Mouse (Mus musculus) spleen, adult 2 months (tissue): ENCODE results near the gene Ulk4. TPM values are rescaled to one million over a fixed set of nuclear protein-coding genes. Genes with fewer than 3 reads are reported as not detected.

Source experiments
- DNase-seq, 2 experiments: peaks; one replicate each; pipeline versions ENCODE4 v3.0.0 to v3.0.0-alpha.2; 2012 to 2021; ENCODE audit warnings: low spot score in 2 of 2, low read depth in 1 of 2
- H3K27ac ChIP-seq: fragments of 200-500 bp; 2 replicates; pipeline ENCODE4 v1.5.1; 2012; ENCODE audit warnings: low read length, inconsistent platforms; ENCODE audit not compliant: insufficient read depth
- H3K27me3 ChIP-seq: fragments of 200-500 bp; 2 replicates; pipeline ENCODE4 v1.6.1; 2012; ENCODE audit warnings: mild to moderate bottlenecking, moderate library complexity, low read length, inconsistent platforms; ENCODE audit not compliant: control insufficient read depth, insufficient read depth
- H3K36me3 ChIP-seq: fragments of 200-500 bp; 2 replicates; pipeline ENCODE4 v1.6.1; 2012; ENCODE audit warnings: mild to moderate bottlenecking, low read length, inconsistent platforms; ENCODE audit not compliant: control insufficient read depth, insufficient read depth
- H3K4me1 ChIP-seq: fragments of 200-500 bp; 2 replicates; pipeline ENCODE4 v1.6.1; 2011; ENCODE audit warnings: inconsistent platforms; ENCODE audit not compliant: control insufficient read depth, insufficient read depth, insufficient read length
- H3K4me3 ChIP-seq: fragments of 200-500 bp; 2 replicates; pipeline ENCODE4 v1.5.1; 2011; ENCODE audit warnings: mild to moderate bottlenecking, inconsistent platforms; ENCODE audit not compliant: insufficient read depth, insufficient read length; ENCODE audit errors: extremely low read depth
- CTCF ChIP-seq: fragments of 200-500 bp; IDR thresholded peaks from 2 replicates; pipeline ENCODE4 v1.5.1; 2011; ENCODE audit warnings: mild to moderate bottlenecking, inconsistent platforms; ENCODE audit not compliant: insufficient read depth, insufficient read length, insufficient replicate concordance; ENCODE audit errors: extremely low read depth
- POLR2A ChIP-seq: fragments of 200-500 bp; IDR thresholded peaks from 2 replicates; pipeline ENCODE4 v1.6.1; 2011; ENCODE audit warnings: low read depth, low read length, inconsistent platforms
- WGBS: fragments of 180-500 bp; shearing (Covaris S2); methylation state at CpG from one replicate; pipeline ENCODE4 v1.1.7; 2018; 5-methylcytosine and 5-hydroxymethylcytosine counted together
- polyA plus RNA-seq: library from polyadenylated mRNA; depleted of rRNA; stranded (reverse); fragments of >200 nt; gene quantifications from 2 replicates; pipeline ENCODE4 v1.2.3, GENCODE M21; 2012

Ulk4 gene
- polyA plus RNA-seq, 1 experiment: 0.39 TPM

DNA sequence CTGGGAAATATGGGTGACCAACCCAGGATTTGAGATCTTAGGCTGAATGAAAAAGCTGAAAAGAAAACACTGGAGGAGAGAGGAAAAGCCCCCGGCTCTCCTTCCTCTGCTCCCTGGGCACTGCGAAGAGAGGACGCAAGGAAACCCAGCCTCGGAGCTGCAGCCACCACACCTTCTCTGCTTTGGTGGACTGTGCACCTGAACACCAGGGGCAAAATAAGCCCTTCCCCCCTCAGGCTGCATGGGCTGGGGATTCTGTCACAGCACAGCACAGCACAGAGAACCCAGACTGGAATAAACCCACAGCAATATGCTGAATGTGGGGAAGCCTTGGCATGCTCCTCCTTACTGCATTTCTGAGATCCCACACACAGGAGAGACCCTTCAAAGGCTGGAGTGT lies 81.9 kb downstream of the Ulk4 start:
- TF ChIP-seq CTCF (no peak), POLR2A (no peak)
- 96% methylated on average over 4 of the region's 4 CpGs for WGBS
- no peaks in the 10 kb centered on the region for H3K27me3 ChIP-seq

DNA sequence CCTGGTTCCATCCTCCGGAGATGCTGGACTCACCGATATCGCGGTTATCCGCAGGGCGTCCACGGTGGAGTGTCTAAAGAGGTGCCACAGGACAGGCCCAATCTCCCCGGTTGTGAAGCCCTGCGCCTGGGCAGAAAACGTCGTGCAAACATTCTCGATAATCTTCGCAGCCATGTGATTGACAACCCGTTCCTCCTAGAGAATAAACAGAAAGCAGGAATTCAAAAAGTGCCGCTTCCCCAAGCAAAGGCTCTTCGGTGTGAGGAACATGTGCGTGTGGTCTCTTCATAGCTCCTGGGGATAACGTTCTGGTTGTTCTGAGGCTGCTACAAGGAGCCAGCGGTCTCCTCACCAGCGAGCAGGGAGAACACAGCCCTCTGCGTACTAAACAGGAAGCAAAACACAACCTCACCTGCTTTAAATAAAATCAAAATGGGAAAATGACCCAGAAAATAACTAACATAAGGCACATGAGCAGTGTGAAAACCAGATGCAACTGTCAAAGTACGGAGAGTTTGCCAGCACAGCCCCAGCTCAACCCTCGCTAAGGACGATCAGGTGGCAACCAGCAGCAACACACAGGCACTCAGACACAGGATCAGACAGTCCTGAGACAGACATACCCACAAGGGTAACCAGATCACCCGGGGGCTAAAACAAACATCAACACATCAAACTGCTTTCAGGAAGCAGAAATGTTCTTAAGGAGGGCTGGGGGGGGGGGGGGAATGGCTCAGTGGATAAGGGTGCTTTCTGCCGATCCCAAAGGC lies 84.2 kb downstream of the Ulk4 start:
- 92% methylated on average over 26 of the region's 26 CpGs for WGBS
- no peak for TF ChIP-seq POLR2A
- no peak for TF ChIP-seq CTCF
- no peaks in the 10 kb centered on the region for H3K4me1 ChIP-seq

More for the DNA sequence above, 81.9 kb downstream of the Ulk4 start:
- Histone ChIP-seq H3K4me1 (no peaks in the 10 kb centered on the region), H3K4me3 (no peak overlapping the region), H3K36me3 (no peaks in the 10 kb centered on the region), H3K27ac (no peak overlapping the region)
- no peak for DNase-seq

DNA sequence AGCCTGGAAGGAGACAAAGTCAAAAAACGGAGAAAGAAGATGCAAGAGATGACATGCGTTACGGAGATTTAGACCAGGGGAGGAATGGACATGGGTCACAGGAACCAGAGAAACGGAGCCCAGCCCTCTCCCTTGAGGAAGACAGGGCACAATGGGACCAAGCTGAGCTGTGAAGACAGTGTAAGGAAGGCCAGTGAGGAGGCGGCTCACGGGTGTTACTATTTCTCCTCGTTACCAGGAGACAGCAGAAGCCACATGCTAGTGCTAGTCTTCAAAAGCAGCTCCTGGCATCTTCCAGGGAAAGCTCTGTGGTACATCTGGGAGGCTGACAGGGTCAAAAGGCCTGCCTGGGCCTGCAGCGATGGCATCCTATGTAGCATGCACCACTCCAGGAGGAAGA lies 89.2 kb downstream of the Ulk4 start:
- Histone ChIP-seq H3K36me3 (no peaks in the 10 kb centered on the region), H3K27ac (no peak overlapping the region)
- whole genome bisulfite sequencing: 87% methylated on average over 8 of the region's 8 CpGs

More for the DNA sequence above, 84.2 kb downstream of the Ulk4 start:
- Histone ChIP-seq H3K27me3 (no peaks in the 10 kb centered on the region), H3K27ac (no peak overlapping the region), H3K4me3 (no peak overlapping the region), H3K36me3 (no peaks in the 10 kb centered on the region)
- no peak for DNase-seq

DNA sequence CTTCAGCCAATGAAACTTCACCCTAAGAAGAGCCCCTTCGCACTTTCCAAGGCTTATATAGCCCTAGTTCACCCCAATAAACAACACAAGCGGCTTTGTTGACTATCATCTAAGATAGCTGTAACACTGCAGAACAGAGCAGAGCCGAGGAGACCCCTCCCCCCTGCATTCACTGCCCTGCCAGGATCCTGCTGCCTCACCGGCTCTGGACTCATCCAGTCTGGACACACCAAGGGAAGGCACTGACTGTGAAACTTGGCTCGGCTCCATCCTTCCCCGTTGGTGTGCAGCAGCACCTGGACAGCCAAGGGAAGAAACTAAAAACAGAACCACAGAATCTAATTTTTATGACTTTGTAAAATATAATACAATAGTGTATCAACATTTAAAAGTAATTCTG lies 91.2 kb downstream of the Ulk4 start:
- 82% methylated on average over 6 of the region's 6 CpGs for WGBS
- no peak for TF ChIP-seq CTCF
- no peak for TF ChIP-seq POLR2A
- Histone ChIP-seq H3K27me3 (no peaks in the 10 kb centered on the region), H3K4me3 (no peak overlapping the region), H3K4me1 (no peaks in the 10 kb centered on the region), H3K36me3 (no peaks in the 10 kb centered on the region), H3K27ac (no peak overlapping the region)
- DNase-seq: no peak

More for the DNA sequence above, 89.2 kb downstream of the Ulk4 start:
- Histone ChIP-seq H3K4me1 (no peaks in the 10 kb centered on the region), H3K4me3 (no peak overlapping the region), H3K27me3 (no peaks in the 10 kb centered on the region)
- no peak for DNase-seq
- TF ChIP-seq POLR2A (no peak), CTCF (no peak)

DNA sequence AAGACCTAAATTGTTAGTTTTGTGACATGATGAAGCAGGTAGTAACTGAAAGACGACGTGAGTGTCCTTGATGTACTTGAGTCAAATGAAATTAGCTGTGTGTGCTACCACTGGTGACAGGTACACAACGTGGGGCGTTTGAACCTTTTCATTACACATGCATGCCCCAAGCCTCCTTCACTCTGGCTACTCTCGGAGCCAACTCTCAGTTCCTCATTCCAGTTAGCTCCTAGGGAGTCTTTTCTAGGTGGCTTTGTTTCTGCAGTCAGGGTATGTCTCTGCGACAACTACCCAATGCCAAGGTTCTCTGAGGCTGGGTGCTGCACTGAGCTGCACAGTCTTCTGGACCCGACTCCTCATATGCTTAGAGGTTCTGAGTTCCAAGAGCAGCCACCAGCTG lies 100.6 kb downstream of the Ulk4 start:
- no peaks in the 10 kb centered on the region for H3K36me3 ChIP-seq
- 78% methylated on average over 7 of the region's 7 CpGs for WGBS
- H3K27me3 ChIP-seq: no peaks in the 10 kb centered on the region
- no peak overlapping the region for H3K4me3 ChIP-seq
- H3K4me1 ChIP-seq: no peaks in the 10 kb centered on the region
- no peak for DNase-seq
- H3K27ac ChIP-seq: no peak overlapping the region
- TF ChIP-seq POLR2A: no peak
- no peak for TF ChIP-seq CTCF

DNA sequence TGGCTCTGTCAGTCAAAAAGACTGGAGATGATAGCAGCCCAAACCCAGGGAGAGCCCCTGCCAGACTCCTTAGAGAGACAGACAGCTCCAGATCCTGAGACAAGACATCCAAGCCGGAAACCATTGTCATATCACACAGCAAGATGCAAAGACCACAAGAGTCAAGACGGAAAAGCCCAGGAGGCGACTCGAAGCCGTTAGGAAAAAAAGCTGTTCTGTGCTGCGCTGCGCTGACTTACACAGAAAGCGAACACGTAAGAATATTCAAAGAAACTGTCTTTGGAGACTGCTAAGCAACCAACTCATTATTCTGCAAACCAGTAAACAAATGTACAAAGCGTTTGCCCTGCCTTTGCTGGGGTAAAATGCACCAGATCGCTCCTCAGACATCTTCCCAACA lies 101.8 kb downstream of the Ulk4 start:
- Histone ChIP-seq H3K4me3 (no peak overlapping the region), H3K27ac (no peak overlapping the region), H3K36me3 (no peaks in the 10 kb centered on the region), H3K27me3 (no peaks in the 10 kb centered on the region), H3K4me1 (no peaks in the 10 kb centered on the region)
- WGBS: 92% methylated on average over 11 of the region's 11 CpGs
- no peak for DNase-seq
- TF ChIP-seq POLR2A (no peak), CTCF (no peak)

DNA sequence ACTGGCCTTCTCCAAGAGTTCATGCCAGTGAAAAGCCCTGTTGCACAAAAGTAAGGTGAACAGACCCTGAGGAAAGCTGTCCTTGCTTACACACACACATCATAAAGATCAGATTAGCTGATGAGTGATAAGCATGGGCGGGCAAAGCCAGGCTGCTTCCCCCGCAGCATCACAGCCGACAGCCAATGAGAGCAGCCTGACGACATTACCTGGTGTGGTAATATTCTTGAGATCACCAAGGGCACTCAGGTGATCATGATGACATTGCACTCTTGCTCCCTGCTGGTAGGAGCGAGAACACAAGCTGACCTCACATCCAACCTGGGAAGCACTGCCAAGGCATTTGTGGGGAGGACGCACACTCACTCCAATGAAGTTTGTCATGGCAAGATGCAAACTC lies 104.9 kb downstream of the Ulk4 start:
- H3K27ac ChIP-seq: no peak overlapping the region
- no peak overlapping the region for H3K4me3 ChIP-seq
- DNase-seq: no peak
- H3K4me1 ChIP-seq: no peaks in the 10 kb centered on the region
- WGBS: 93% methylated on average over 6 of the region's 6 CpGs
- no peaks in the 10 kb centered on the region for H3K36me3 ChIP-seq
- no peaks in the 10 kb centered on the region for H3K27me3 ChIP-seq
- TF ChIP-seq POLR2A (no peak), CTCF (no peak)
